Mouse (Mus musculus) limb, embryonic 11.5 days (tissue): Measurements from ENCODE around the gene Gm21188. TPM values are rescaled to one million over a fixed set of nuclear protein-coding genes. Genes with fewer than 3 reads are reported as not detected.
"Not testable (repeated sequence)": the region's sequence is repeated elsewhere in the genome, so short reads cannot be mapped to it uniquely, and the experiment has no call there.

Experiments
- ATAC-seq: fragments of 200-750 bp; cut with Nextera tagmentation; 2 replicates; pipeline ENCODE4 v1.8.0; 2017; ENCODE audit warnings: low read depth; ENCODE audit not compliant: insufficient number of reproducible peaks, low FRiP score, low TSS enrichment
- DNase-seq: peaks from one replicate; pipeline ENCODE4 v3.0.0-alpha.2; 2015; ENCODE audit warnings: low spot score
- H3K27ac ChIP-seq: fragments of 300-500 bp; sonication (generic); replicated peaks from 2 replicates; pipeline ENCODE4 v1.5.1; 2014; ENCODE audit warnings: low read depth, mild to moderate bottlenecking, low read length
- H3K27me3 ChIP-seq: fragments of 300-500 bp; sonication (generic); 2 replicates; pipeline ENCODE4 v1.6.1; 2014; ENCODE audit warnings: mild to moderate bottlenecking, low read length, mixed read lengths; ENCODE audit not compliant: control insufficient read depth, insufficient read depth
- H3K36me3 ChIP-seq: fragments of 300-500 bp; sonication (generic); 2 replicates; pipeline ENCODE4 v1.6.1; 2014; ENCODE audit warnings: mild to moderate bottlenecking, low read length, moderate library complexity, mixed read lengths; ENCODE audit not compliant: control insufficient read depth, insufficient read depth
- H3K4me1 ChIP-seq: fragments of 300-500 bp; sonication (generic); 2 replicates; pipeline ENCODE4 v1.6.1; 2014; ENCODE audit warnings: low read length, mixed read lengths; ENCODE audit not compliant: control insufficient read depth, insufficient read depth
- H3K4me2 ChIP-seq: fragments of 300-500 bp; sonication (generic); 2 replicates; pipeline ENCODE4 v1.6.1; 2014; ENCODE audit warnings: low read depth, mild to moderate bottlenecking, moderate library complexity; ENCODE audit not compliant: severe bottlenecking
- H3K4me3 ChIP-seq: fragments of 300-500 bp; sonication (generic); 2 replicates; pipeline ENCODE4 v1.5.1; 2014; ENCODE audit warnings: low read depth, low read length
- H3K9ac ChIP-seq: fragments of 300-500 bp; sonication (generic); 2 replicates; pipeline ENCODE4 v1.6.1; 2014; ENCODE audit warnings: mild to moderate bottlenecking, low read length
- H3K9me3 ChIP-seq: fragments of 300-500 bp; sonication (generic); 2 replicates; pipeline ENCODE4 v1.6.1; 2016; ENCODE audit warnings: low read length; ENCODE audit not compliant: control insufficient read depth
- WGBS: fragments of 180-500 bp; shearing (Covaris S2); extraction: QIAGEN DNeasy Blood & Tissue Kit; methylation state at CpG from one replicate; pipeline ENCODE4 v1.1.7; 2014; 5-methylcytosine and 5-hydroxymethylcytosine counted together
- polyA plus RNA-seq: library from polyadenylated mRNA; unstranded; fragments of >200 nt; fragmentation: Nextera tagmentation; extraction: Ambion mirVana; gene quantifications from 2 replicates; pipeline ENCODE4 v1.2.1, GENCODE M21; 2014

Gene Gm21188
- polyA plus RNA-seq, 1 experiment from 2014 or later: not detected

DNA sequence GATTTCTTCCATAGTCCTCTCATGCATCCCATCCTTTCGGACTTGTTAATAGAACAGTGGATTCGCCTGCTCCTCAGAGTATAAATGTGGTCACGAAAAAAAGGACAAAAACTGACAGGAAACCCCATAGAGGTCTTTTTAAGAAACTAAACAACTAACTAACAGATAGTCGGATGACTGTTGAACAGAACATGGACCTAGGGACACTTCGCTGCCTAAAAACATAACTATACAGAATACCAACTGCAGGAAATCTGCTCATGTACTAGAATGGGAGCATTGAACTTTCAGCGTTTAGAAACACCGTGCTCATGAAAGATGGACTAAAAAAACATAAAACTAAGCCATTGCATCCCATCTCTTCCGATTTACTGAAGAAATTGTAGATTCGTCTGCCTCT, 27.4 kb downstream of the Gm21188 start:
- H3K4me3 ChIP-seq, H3K4me1 ChIP-seq, ATAC-seq, H3K36me3 ChIP-seq, H3K27ac ChIP-seq, H3K9ac ChIP-seq, H3K9me3 ChIP-seq, H3K4me2 ChIP-seq, H3K27me3 ChIP-seq: not testable (repeated sequence)
- DNase-seq: peak; percentile 19
- 11% methylated on average over 9 of the region's 9 CpGs for WGBS

DNA sequence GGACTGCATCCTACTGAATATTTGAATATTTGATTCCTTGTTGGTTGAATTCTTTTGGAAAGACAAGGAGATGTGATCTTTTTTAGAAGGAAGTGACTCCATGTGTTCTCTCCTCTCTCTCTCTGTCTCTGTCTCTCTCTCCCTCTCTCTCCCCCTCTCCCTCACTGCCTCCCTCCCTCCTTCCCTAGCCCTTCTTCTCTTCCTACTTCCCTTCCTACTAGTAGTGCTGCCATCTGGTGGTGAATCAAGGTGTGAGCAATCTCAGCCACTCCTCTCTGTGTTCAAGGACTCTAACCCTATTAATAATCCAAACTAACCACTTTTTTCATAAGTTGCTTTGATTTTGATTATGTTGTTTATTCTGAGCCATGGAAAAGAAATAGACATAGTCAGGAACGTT, 30.5 kb downstream of the Gm21188 start:
- DNase-seq: peak; percentile 20
- not testable (repeated sequence) for H3K27ac ChIP-seq, H3K4me1 ChIP-seq, H3K4me3 ChIP-seq, H3K27me3 ChIP-seq, H3K9ac ChIP-seq, H3K9me3 ChIP-seq, H3K4me2 ChIP-seq, ATAC-seq, H3K36me3 ChIP-seq
- no CpG with 5 or more reads among the region's 1 CpGs for whole genome bisulfite sequencing

GRCm38 (mm10) chr13:120015348-120016007, 36.5 kb downstream of the Gm21188 start:
- H3K27ac ChIP-seq, H3K9ac ChIP-seq, H3K4me3 ChIP-seq, H3K4me1 ChIP-seq, H3K9me3 ChIP-seq, H3K27me3 ChIP-seq, H3K36me3 ChIP-seq, H3K4me2 ChIP-seq, DNase-seq: not testable (repeated sequence)
- 5% methylated on average over 6 of the region's 32 CpGs for WGBS
- peak; percentile 53; the same call in 1 of the 2 replicates for ATAC-seq

- H3K27me3 ChIP-seq, H3K4me1 ChIP-seq, H3K9me3 ChIP-seq, DNase-seq, H3K36me3 ChIP-seq, ATAC-seq, H3K4me3 ChIP-seq, H3K9ac ChIP-seq, H3K4me2 ChIP-seq, H3K27ac ChIP-seq: not testable (repeated sequence)
- WGBS: no CpG with 5 or more reads among the region's 2 CpGs
Measured at GRCm38 (mm10) chr13:120013962-120014361, 38.0 kb downstream of the Gm21188 start.

DNA sequence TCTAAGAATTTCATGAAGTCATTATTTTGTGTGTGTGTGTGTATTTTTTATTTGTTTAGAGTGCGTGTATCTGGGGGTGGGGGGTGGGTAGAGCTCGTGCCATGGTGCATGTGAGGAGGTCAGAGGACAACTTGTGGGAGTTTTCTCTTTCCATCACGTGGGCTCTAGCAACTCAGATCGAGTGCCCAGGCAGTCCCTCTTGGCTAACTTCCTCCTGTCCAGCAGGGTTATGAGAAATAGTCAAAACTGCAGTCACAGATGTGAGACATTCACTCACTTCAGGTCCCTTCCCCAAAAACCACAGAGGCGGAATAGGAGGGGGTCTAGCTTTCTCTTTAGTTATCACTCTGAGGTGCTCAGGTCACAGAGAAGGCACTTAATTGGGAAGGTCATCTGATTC, 38.5 kb downstream of the Gm21188 start:
- not testable (repeated sequence) for H3K4me3 ChIP-seq, H3K4me1 ChIP-seq, H3K9me3 ChIP-seq, H3K27me3 ChIP-seq, DNase-seq, H3K9ac ChIP-seq, ATAC-seq, H3K27ac ChIP-seq, H3K36me3 ChIP-seq, H3K4me2 ChIP-seq
- no CpG with 5 or more reads among the region's 5 CpGs for WGBS

DNA sequence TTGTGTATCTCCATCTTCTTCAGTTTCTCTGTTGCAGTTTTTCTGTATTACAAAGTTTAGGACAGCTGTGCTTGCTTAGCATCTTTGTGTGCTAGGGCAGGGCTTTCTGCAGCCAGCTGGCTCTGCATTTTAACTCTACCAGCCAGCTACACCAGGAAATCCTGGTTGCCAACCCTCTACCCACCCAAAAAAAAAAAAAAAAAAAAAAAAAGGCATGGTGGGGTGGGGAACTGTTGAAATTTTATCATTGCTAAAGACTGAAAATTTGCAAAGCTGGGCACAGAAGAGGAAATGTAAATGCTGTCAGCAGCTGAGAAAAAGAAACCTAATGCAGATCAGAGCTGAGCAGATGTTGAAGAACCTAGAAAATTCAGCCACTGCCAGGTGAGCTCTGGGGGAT, 41.9 kb downstream of the Gm21188 start:
- H3K4me3 ChIP-seq, H3K9ac ChIP-seq, H3K27ac ChIP-seq, ATAC-seq, H3K36me3 ChIP-seq, H3K9me3 ChIP-seq, H3K27me3 ChIP-seq, H3K4me2 ChIP-seq, H3K4me1 ChIP-seq, DNase-seq: not testable (repeated sequence)

DNA sequence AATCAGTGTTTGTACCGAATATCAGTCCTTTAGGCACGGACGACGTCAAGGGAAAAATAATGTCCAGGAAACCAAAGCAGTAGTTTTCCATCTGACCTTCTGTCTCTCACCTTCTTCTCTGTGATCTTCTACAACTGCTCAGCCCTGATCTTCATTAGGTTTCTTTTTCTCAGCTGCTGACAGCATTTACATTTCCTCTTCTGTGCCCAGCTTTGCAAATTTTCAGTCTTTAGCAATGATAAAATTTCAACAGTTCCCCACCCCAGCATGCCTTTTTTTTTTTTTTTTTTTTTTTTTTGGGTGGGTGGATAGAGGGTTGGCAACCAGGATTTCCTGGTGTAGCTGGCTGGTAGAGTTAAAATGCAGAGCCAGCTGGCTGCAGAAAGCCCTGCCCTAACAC, 52.8 kb downstream of the Gm21188 start:
- not testable (repeated sequence) for H3K9ac ChIP-seq, H3K9me3 ChIP-seq, H3K4me2 ChIP-seq, H3K27me3 ChIP-seq, H3K4me3 ChIP-seq, DNase-seq, H3K4me1 ChIP-seq, H3K27ac ChIP-seq, ATAC-seq, H3K36me3 ChIP-seq
- no CpG with 5 or more reads among the region's 4 CpGs for WGBS

DNA sequence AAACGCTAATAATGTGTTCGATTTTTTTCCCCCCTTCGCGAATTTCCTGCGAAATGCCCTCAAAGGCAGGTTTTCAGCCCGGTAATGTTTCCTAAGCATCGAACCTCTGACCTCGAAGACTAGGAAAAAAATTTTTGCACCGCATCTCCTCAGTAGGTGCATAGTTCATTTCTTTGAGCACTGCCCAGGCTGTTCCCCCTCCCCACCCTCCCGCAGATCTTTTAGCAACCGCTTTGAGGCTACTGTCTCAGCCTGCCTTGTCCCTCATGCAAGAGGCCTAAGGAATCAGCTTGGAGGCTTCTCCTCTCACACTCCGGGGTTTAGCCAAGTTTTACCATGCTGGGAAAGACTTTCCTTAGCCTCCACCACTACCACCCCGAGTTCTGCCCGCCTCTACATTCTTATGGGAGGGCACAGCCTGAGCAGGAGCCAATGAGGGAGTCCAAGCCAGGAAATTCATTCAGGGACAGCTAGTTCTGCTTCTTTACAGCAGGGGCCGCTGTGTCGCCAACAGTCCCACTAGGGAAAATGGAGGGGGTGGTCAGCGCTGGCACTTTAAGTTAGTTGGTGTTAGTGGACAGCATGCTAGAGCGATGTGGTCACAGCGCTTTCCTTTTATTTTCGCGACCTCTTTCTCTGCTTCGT, 53.4 kb downstream of the Gm21188 start:
- H3K4me2 ChIP-seq, H3K9me3 ChIP-seq, H3K36me3 ChIP-seq, H3K9ac ChIP-seq, H3K4me3 ChIP-seq, DNase-seq, H3K27ac ChIP-seq, H3K4me1 ChIP-seq, H3K27me3 ChIP-seq: not testable (repeated sequence)
- ATAC-seq: peak; percentile 92
- no CpG with 5 or more reads among the region's 22 CpGs for WGBS
